Mouse (Mus musculus): Measurements from ENCODE around the gene Gtf2f1.

DNA sequence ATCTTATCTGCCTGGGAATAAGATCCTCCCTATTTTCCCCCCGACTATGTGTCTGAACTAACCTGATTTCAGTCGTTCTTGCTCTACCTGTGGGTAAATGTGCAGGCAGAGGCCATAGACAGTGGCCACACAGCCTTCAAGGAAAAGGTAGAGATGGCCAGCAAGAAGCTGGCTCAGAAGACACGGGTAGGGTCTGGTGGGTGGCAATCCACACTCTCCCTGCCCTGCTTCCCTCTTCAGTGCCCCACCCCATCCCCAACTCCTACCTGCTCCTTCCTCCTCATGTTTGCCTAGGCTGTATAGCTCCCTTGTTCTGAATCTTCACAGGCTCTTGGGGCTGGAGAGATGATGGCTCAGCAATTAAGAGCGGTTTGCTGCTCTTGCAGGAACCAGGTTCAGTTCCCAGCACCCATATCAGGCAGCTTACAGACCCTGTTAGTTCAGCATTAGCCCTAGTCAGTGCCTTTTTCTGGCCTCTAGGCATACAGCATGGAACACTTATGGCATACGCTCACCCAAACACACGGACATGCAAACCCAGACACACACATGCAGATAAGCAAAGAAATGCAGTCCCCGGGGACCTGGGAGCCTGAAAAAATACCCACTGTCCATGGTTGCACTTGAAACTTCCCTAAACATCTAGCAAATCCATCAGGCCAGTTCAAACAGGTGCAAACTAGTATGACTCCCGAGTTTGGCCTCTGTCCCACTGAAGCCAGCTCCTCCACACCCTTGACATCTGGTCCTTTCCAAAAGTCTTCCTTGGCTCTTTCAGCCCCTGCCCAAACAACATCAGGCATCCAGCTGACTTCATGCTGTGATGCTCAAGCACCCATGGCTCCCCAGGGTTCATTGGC is 34.3 kb downstream of the Gtf2f1 start:
- TF ChIP-seq POLR2A (IDR thresholded peaks at IDR 0.05; ENCODE audit: control insufficient read depth, extremely low read depth, insufficient read depth, low read length, poor library complexity) (no peak), CTCF (IDR thresholded peaks at IDR 0.05; ENCODE audit: borderline replicate concordance, control insufficient read depth, extremely low read depth, insufficient read depth, low read length, poor library complexity) (no peak)

Data from thymus, adult 2 months (tissue).